Mouse (Mus musculus) ZHBTc4 (cell line): ENCODE measurements around the gene Pip5k1a.
A peak's percentile ranks its signal among the peaks of the same experiment; 100 is the strongest.
"Not testable (repeated sequence)": the region's sequence is repeated elsewhere in the genome, so short reads cannot be mapped to it uniquely, and the experiment has no call there.

ENCODE experiments used
- DNase-seq: peaks from one replicate; pipeline ENCODE4 v3.0.0-alpha.2; 2011; ENCODE audit warnings: low read depth, low spot score

Pip5k1a gene

GRCm38 (mm10) chr3:95106338-95107117, at the start of gene Pip5k1a:
Pip5k1a (minus strand) TSS chr3:95106930.
- DNase-seq = peak; percentile 99

GRCm38 (mm10) chr3:95153874-95154273, 47.1 kb upstream of the Pip5k1a start:
- DNase-seq = peak; percentile 83

GRCm38 (mm10) chr3:95147924-95148323, 41.2 kb upstream of the Pip5k1a start:
- DNase-seq = no peak

GRCm38 (mm10) chr3:95142617-95143011, 35.9 kb upstream of the Pip5k1a start:
- DNase-seq = peak; percentile 86

GRCm38 (mm10) chr3:95141952-95142616, 35.4 kb upstream of the Pip5k1a start, which contains the start of gene Tnfaip8l2:
Tnfaip8l2 (minus strand) TSS chr3:95142360.
- DNase-seq = no peak

- DNase-seq = no peak
Observed at GRCm38 (mm10) chr3:95141474-95141873, 34.7 kb upstream of the Pip5k1a start.

- DNase-seq = no peak
Observed at GRCm38 (mm10) chr3:95140795-95141194, 34.1 kb upstream of the Pip5k1a start.

- DNase-seq = peak; percentile 79
Observed at GRCm38 (mm10) chr3:95140289-95140595, 33.5 kb upstream of the Pip5k1a start.

GRCm38 (mm10) chr3:95139586-95140288, 33.0 kb upstream of the Pip5k1a start:
- peak; percentile 80 for DNase-seq

- DNase-seq = no peak
Observed at GRCm38 (mm10) chr3:95136336-95136735, 29.6 kb upstream of the Pip5k1a start.

GRCm38 (mm10) chr3:95135433-95136052, 28.8 kb upstream of the Pip5k1a start:
- no peak for DNase-seq

GRCm38 (mm10) chr3:95135023-95135422, 28.3 kb upstream of the Pip5k1a start:
- peak; percentile 91 for DNase-seq

GRCm38 (mm10) chr3:95134133-95134532, 27.4 kb upstream of the Pip5k1a start:
- DNase-seq = not testable (repeated sequence)

GRCm38 (mm10) chr3:95133680-95134101, 27.0 kb upstream of the Pip5k1a start, which contains the start of the genes Scnm1 and Lysmd1:
Scnm1 (minus strand) TSS chr3:95134011.
Lysmd1 (plus strand) TSS chr3:95134088.
- DNase-seq = peak; percentile 96

GRCm38 (mm10) chr3:95133176-95133575, 26.4 kb upstream of the Pip5k1a start:
- no peak for DNase-seq

- not testable (repeated sequence) for DNase-seq
Observed at GRCm38 (mm10) chr3:95132389-95132788, 25.7 kb upstream of the Pip5k1a start.

- DNase-seq = no peak
Observed at GRCm38 (mm10) chr3:95130081-95130480, 23.4 kb upstream of the Pip5k1a start.

GRCm38 (mm10) chr3:95129226-95129651, 22.5 kb upstream of the Pip5k1a start:
- DNase-seq = no peak

GRCm38 (mm10) chr3:95124972-95125371, 18.2 kb upstream of the Pip5k1a start:
- no peak for DNase-seq

GRCm38 (mm10) chr3:95124246-95124645, 17.5 kb upstream of the Pip5k1a start, which contains the start of gene Tmod4:
Tmod4 (plus strand) TSS chr3:95124476.
- peak; percentile 61 for DNase-seq

GRCm38 (mm10) chr3:95121580-95121979, 14.8 kb upstream of the Pip5k1a start:
- DNase-seq = no peak

GRCm38 (mm10) chr3:95117751-95118150, 11.0 kb upstream of the Pip5k1a start:
- no peak for DNase-seq
